Mouse (Mus musculus): ENCODE results near the gene Hoxb13.

- TF ChIP-seq CTCF (IDR thresholded peaks at IDR 0.05; ENCODE audit: extremely low read depth, insufficient read length, insufficient replicate concordance, low read depth, low read length) = no peak
- TF ChIP-seq POLR2A (IDR thresholded peaks at IDR 0.05; ENCODE audit: low read depth, low read length) = no peak
Measured at GRCm38 (mm10) chr11:96174881-96175280, 19.2 kb upstream of the Hoxb13 start.

All from small intestine, adult 2 months (tissue).